ENCODE assay signal across 8 mouse cellular contexts in the genomic region with DNA sequence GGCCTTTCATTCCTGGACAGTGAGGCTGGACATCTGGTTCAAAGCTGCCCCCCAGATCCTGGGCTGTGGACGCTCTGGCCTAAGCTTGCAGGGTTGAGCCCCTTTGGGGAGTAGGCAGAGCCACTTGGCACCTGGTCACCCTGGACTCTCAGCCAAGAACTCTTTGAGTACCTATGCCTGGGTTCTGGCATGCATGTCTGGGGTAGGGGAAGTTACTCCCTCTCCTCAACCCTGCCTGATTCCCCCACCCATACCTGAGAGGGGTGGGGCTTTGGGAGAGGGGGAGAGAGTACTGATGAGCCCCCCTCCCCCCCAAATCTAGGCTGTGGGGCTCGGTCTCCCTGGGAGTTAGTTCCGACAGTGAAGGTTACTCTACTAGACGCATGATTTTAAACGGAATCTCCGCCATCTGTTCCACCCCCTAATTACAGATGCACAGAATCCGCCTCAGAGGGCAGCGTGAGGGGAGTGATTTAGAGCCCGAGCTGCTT. TPM values are rescaled to one million over a fixed set of nuclear protein-coding genes. Genes with fewer than 3 reads are reported as not detected.
DNase-seq lines count a peak whose midpoint lies in the region; ATAC-seq and TF ChIP-seq lines count a peak whose summit lies in the region.

No protein-coding gene starts in this region.

- DNase-seq in left cerebral cortex, adult 2 months (ENCODE audit: extremely low spot score in 1 of 2, low spot score in 2 of 2) = no peak
- DNase-seq in left cerebral cortex, postnatal 36 days (ENCODE audit: low spot score in 2 of 2) = no peak
- DNase-seq in kidney, postnatal 0 days (ENCODE audit: low spot score) = no peak
- DNase-seq in urinary bladder, postnatal 25 days (ENCODE audit: low spot score) = no peak
- no peak for DNase-seq in layer of hippocampus, postnatal 10 days (ENCODE audit: low spot score in 2 of 2)
- no peak for DNase-seq in ovary, postnatal 10 days (ENCODE audit: low spot score)

- 0 out of 2 replicates have a peak overlapping the region, but pooled peaks have one; percentile 4 for H3K4me3 ChIP-seq in left cerebral cortex, adult 2 months
- H3K4me3 ChIP-seq in forebrain, embryonic 12.5 days (replicated peaks) = no peak overlapping the region; the same call in 1 of the 2 replicates
- H3K4me3 ChIP-seq in kidney, postnatal 0 days (replicated peaks; ENCODE audit: low read depth, low read length) = no peak overlapping the region
- no peak overlapping the region for H3K4me3 ChIP-seq in neural tube, embryonic 15.5 days (replicated peaks)

- WGBS in forebrain, embryonic 12.5 days = 2% methylated on average over 9 of the region's 9 CpGs
- 9% methylated on average over 9 of the region's 9 CpGs for WGBS in kidney, postnatal 0 days
- 9% methylated on average over 9 of the region's 9 CpGs for WGBS in neural tube, embryonic 15.5 days

- TF ChIP-seq CTCF in left cerebral cortex, adult 2 months (IDR thresholded peaks at IDR 0.05) = no peak
- no peak for TF ChIP-seq CTCF in kidney, postnatal 0 days (IDR thresholded peaks at IDR 0.05; ENCODE audit: low read depth)

- H3K9me3 ChIP-seq in forebrain, embryonic 12.5 days = no peaks in the 10 kb centered on the region
- no peaks in the 10 kb centered on the region for H3K9me3 ChIP-seq in kidney, postnatal 0 days (replicated peaks; ENCODE audit: low read length)
- no peaks in the 10 kb centered on the region for H3K9me3 ChIP-seq in neural tube, embryonic 15.5 days (replicated peaks)

- peaks cover 96% of the 10 kb centered on the region for H3K4me1 ChIP-seq in forebrain, embryonic 12.5 days
- peaks cover 71% of the 10 kb centered on the region for H3K4me1 ChIP-seq in kidney, postnatal 0 days (replicated peaks; ENCODE audit: insufficient read depth, low read length)
- peaks cover 99% of the 10 kb centered on the region for H3K4me1 ChIP-seq in neural tube, embryonic 15.5 days

- H3K27ac ChIP-seq in left cerebral cortex, adult 2 months = no peak overlapping the region
- peak overlapping the region; percentile 79 for H3K27ac ChIP-seq in forebrain, embryonic 12.5 days
- H3K27ac ChIP-seq in kidney, postnatal 0 days = peak overlapping the region; percentile 70
- peak overlapping the region; percentile 73 for H3K27ac ChIP-seq in neural tube, embryonic 15.5 days (replicated peaks)

- no peaks in the 10 kb centered on the region; the same call in 1 of the 2 replicates for H3K36me3 ChIP-seq in forebrain, embryonic 12.5 days (replicated peaks)
- H3K36me3 ChIP-seq in kidney, postnatal 0 days (ENCODE audit: insufficient read depth, low read length) = peaks cover 7% of the 10 kb centered on the region
- H3K36me3 ChIP-seq in neural tube, embryonic 15.5 days = no peaks in the 10 kb centered on the region

- no peaks in the 10 kb centered on the region for H3K27me3 ChIP-seq in forebrain, embryonic 12.5 days
- no peaks in the 10 kb centered on the region for H3K27me3 ChIP-seq in kidney, postnatal 0 days (ENCODE audit: insufficient read depth, low read length)
- no peaks in the 10 kb centered on the region for H3K27me3 ChIP-seq in neural tube, embryonic 15.5 days (replicated peaks)

- peak overlapping the region; percentile 51 for H3K4me2 ChIP-seq in forebrain, embryonic 12.5 days
- peak overlapping the region; percentile 37 for H3K4me2 ChIP-seq in kidney, postnatal 0 days (ENCODE audit: low read length)
- peak overlapping the region; percentile 44 for H3K4me2 ChIP-seq in neural tube, embryonic 15.5 days

- peak overlapping the region; percentile 45; the same call in 1 of the 2 replicates for H3K9ac ChIP-seq in forebrain, embryonic 12.5 days
- peak overlapping the region; percentile 20; the same call in 1 of the 2 replicates for H3K9ac ChIP-seq in kidney, postnatal 0 days (ENCODE audit: low read depth, low read length)
- no peak overlapping the region for H3K9ac ChIP-seq in neural tube, embryonic 15.5 days (replicated peaks)

- intact Hi-C loops in left cerebral cortex, adult 2 months (cut with DNase I) = no loop called here
- intact Hi-C loops in left cerebral cortex, postnatal 36 days (cut with DNase I) = no loop called here

- peak; percentile 10; the same call in 1 of the 2 replicates for ATAC-seq in forebrain, embryonic 12.5 days (ENCODE audit: low FRiP score)
- ATAC-seq in kidney, postnatal 0 days (replicated peaks; ENCODE audit: low FRiP score, low read depth) = 0 out of 2 replicates have a peak, but pooled peaks have one; percentile 1
- ATAC-seq in neural tube, embryonic 15.5 days (ENCODE audit: low FRiP score) = no peak

RNA-seq across cellular contexts. Expression of a gene that starts 10.2 kb away (rescaled TPM):
- total RNA-seq in left cerebral cortex, adult 2 months (2021) = 100 to 1,000 TPM; 108 to 132 TPM
- 100 to 1,000 TPM in 1 of 2 experiments, 10 to 100 TPM in 1; 91.3 to 110 TPM for total RNA-seq in left cerebral cortex, postnatal 36 days (2021)
- 7.2 and 8.1 TPM in 2 replicates for polyA plus RNA-seq in forebrain, embryonic 12.5 days (2016; fragmentation: Nextera tagmentation; extraction: Ambion mirVana)
- 6.4 and 6.7 TPM in 2 replicates for polyA plus RNA-seq in kidney, postnatal 0 days (2015; fragmentation: Nextera tagmentation; extraction: Ambion mirVana)
- polyA plus RNA-seq in neural tube, embryonic 15.5 days (2015; fragmentation: Nextera tagmentation; extraction: Ambion mirVana) = 11.0 TPM in 2 replicates
- total RNA-seq in layer of hippocampus, postnatal 10 days (2021) = 100 to 1,000 TPM in 1 of 2 experiments, 10 to 100 TPM in 1; 98.1 to 103 TPM

RNA-seq across cellular contexts. Expression of a gene that starts 47.3 kb away (rescaled TPM):
- under 1 TPM; 0.23 TPM for total RNA-seq in left cerebral cortex, adult 2 months (2021)
- under 1 TPM in 1 of 2 experiments, not detected in 1; 0.17 TPM for total RNA-seq in left cerebral cortex, postnatal 36 days (2021)
- polyA plus RNA-seq in forebrain, embryonic 12.5 days (2016; fragmentation: Nextera tagmentation; extraction: Ambion mirVana) = 0.12 and 0.20 TPM in 2 replicates
- polyA plus RNA-seq in kidney, postnatal 0 days (2015; fragmentation: Nextera tagmentation; extraction: Ambion mirVana) = 0.47 and 0.51 TPM in 2 replicates
- polyA plus RNA-seq in neural tube, embryonic 15.5 days (2015; fragmentation: Nextera tagmentation; extraction: Ambion mirVana) = 0.23 and 0.91 TPM in 2 replicates
- total RNA-seq in layer of hippocampus, postnatal 10 days (2021) = under 1 TPM; 0.13 to 0.46 TPM
